Mouse (Mus musculus): Measurements from ENCODE around the gene Sorcs1.

Sorcs1 gene

GRCm38 (mm10) chr19:50398341-50398740, 280.1 kb downstream of the Sorcs1 start:
- no peak for DNase-seq

DNA sequence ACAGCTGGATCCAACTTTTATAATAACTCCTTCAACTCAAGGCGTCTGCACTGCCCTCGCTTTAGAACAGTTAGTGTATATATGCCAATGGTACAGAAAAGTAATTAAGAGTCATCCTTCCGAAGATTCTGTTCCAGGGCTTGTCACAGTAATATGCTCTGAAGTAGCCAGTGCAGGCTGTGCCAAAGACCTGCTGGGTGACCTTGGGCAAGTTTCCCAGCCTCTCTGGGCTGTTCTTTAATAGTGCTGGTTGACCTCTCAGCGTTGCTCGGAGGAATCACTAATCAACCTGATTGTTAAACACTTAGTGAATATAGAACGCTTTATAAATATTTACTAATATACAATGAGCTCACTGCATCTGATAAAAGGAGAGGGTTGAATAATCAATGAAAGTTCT, 282.7 kb downstream of the Sorcs1 start:
- DNase-seq: no peak

- DNase-seq: no peak
Observed at GRCm38 (mm10) chr19:50394101-50394500, 284.3 kb downstream of the Sorcs1 start.

GRCm38 (mm10) chr19:50389925-50390552, 288.4 kb downstream of the Sorcs1 start:
- DNase-seq: no peak

GRCm38 (mm10) chr19:50378901-50379300, 299.5 kb downstream of the Sorcs1 start:
- DNase-seq: no peak

DNA sequence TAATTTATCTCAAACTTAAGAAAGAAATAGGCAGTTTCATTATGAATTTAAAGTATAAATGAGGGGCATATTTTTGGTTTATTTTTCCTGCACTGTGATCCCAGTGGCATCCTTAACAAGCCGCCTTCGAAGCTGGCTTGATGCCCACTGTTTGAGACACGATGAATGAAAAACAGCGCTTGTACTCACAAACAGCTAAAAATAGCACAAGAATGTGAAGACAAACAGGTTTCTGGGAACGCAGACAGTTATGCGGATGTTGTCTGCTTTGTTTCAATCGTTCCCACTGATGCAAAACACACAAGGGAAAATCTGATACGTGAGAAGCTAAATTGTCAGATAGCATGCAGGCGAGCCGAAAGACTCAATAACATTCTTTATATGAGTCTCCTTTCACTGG, 303.7 kb downstream of the Sorcs1 start:
- no peak for DNase-seq

GRCm38 (mm10) chr19:50366446-50366845, 312.0 kb downstream of the Sorcs1 start:
- no peak for DNase-seq

- no peak for DNase-seq
Observed at GRCm38 (mm10) chr19:50362655-50363500, 315.6 kb downstream of the Sorcs1 start.

GRCm38 (mm10) chr19:50358561-50358960, 319.9 kb downstream of the Sorcs1 start:
- no peak for DNase-seq

GRCm38 (mm10) chr19:50339211-50339610, 339.2 kb downstream of the Sorcs1 start:
- no peak for DNase-seq

- DNase-seq: no peak
Observed at GRCm38 (mm10) chr19:50336751-50337150, 341.7 kb downstream of the Sorcs1 start.

DNA sequence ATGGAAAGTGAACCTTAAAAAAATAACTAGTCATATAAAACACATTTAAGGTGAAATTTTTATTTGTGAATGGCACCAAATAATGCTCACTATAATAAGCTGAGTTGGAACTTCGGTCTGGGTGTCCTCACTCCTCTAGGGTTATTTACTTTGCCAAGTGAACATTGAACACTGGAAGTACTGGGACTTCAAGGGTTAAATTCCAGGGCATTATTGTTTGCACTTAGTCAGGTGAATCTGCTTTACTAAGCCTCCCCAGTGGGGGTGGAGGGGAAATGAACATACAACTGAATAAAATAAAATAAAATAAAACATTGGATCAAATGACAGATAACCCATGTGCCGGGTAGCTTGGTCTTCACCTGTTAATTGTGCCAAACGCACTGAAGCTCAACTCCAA, 347.3 kb downstream of the Sorcs1 start:
- DNase-seq: no peak

DNA sequence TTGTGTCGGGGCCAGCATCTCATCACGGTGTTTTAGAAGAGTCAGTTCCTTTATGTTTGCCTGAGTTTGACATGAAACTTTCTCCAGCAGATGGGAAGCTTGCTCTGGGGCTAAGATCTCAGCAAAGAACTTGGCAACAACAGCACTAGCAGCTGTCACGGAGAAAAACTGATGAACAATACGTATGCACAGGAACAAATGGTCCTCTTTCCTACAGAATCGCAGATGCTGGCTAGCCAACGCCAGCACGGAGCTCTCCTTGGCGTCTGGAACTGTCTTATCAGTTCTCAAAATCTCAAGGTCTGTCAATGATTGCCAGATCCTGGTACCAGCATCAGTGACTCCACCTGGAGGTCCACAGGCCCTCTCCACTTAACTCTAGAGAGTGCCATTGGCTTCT, 350.6 kb downstream of the Sorcs1 start:
- DNase-seq: no peak

DNA sequence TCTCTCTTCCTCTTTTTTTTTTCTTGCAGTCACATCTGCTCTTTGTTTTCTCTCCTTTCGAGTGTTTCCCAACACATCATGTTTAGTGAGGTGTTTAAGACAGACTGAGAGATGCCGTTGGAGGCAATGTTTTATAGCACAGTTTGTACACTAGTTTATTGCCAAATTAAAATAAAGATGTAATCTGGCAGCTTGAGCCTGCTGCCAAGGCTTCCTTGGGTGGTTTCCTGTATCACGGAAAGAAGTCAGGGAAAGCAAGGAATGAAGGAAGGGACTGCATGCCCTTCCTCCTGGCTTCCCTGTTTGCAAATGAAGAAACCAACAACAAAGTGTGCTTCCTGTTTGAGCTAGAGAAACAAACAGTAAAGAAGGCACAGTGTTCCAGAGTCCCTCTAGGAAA, 352.3 kb downstream of the Sorcs1 start:
- no peak for DNase-seq

- no peak for DNase-seq
Observed at GRCm38 (mm10) chr19:50325686-50326085, 352.8 kb downstream of the Sorcs1 start.

DNA sequence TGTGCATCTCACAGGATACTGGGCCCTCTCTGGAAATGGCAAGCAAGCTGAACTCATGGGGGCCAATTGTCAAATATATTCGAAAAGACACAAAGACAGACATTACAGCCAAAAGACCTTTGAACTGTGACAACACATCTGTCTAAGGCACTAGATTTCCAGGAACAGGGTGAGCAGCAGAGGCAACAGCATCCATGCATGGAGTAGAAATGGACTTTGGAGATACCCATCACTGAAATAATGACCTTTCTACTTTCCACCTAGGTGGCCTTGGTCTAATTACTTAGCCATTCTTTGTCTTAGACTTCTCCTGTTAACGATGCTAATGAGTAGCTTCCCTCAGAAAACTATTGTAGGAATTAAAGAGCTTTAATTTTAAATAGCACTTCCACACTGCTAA, 371.4 kb downstream of the Sorcs1 start:
- no peak for DNase-seq

DNA sequence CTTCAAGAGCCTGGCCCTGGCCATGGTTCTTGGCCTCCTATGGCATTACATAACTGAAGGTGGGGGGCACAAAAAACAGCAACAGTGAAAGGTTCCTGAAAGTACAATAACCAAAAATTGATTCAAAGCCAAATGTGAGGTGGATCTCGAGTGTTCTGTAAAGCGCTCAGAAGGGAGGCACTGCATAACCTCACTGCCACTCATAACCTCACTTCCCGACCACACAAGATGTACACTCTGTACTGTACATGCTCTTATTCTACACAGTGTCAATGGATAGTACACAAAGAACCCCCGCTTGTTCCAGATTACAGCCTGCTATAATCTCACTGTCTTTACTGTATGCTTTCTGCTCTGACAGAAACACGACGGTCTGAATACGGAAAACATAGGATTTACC, 384.2 kb downstream of the Sorcs1 start:
- no peak for DNase-seq

DNA sequence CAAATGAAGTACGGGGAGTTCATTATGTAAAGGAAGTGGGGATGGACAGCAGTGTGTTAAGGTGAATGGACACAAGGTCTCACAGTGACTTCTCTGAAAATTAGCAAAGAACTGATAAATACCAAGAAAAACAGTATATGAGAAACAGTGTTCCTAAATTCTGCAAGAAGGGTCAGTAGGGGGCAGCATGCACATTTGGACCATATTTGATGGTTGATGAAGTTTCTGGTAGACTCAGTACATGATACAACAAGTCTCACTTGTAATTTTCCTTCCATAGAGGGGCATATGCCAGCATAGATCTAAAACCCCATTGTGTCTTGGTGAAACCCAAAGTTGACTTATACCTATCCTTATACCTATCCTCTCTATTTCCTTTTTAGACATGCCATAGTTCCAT, 414.0 kb downstream of the Sorcs1 start:
- peak; percentile 6 for DNase-seq

GRCm38 (mm10) chr19:50258718-50259413, 419.6 kb downstream of the Sorcs1 start:
- DNase-seq: peak; percentile 34

DNA sequence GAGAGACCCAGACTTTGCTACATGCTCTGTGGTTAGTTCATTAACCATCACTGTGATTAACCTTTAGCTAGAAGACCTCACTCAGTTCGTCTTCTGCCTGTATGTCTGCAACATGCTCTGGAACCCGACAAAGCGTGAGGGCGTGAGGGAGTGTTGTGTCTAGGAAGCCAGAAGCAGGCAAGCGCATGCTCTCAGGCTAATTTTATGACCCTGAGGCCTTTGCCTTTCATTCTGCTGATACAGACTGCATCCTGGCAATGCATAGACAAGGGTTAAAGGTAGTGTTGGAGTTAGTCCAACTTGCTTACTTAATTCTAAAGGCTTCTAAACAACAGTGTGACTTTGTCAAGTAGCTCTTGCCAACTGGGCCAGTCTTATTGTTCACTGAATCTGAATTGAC, 458.0 kb downstream of the Sorcs1 start:
- DNase-seq: no peak

DNA sequence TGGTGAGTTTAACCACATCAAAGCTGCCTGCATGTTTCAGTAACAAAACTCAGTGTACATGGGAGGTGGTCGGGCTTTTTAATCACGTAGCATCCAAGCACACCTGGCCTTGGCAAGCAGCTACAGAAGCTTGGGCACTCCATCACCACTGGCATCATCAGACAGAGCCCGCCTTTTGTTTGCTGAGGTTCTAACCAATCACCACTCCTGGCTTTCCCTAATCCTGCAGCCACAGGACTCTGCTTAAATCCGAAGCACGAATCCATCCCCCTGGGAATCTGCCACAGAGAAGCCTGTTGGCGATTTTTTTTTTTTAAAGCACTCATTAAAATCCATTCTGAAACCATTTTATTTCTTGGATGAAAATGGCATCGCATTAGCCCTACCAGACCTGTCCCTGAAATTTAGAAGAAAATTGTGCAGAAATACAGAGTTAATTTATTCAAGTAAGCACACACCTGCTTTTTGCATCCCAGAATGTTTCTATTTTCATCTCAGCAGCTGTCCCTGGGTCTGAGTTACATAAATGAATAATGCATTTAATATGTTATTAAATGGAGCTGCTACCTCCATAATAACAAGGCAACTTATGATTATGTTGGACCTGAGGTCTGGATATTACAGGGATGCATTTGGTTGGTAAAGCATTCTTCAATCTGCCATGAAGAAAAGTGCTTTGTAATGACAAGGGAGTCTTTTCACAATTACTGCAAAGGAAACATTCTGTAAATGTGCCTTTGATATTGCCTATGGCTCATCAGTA, 463.8 kb downstream of the Sorcs1 start:
- DNase-seq: no peak

GRCm38 (mm10) chr19:50210456-50210855, 468.0 kb downstream of the Sorcs1 start:
- DNase-seq: no peak

- no peak for DNase-seq
Observed at GRCm38 (mm10) chr19:50204341-50204740, 474.1 kb downstream of the Sorcs1 start.
